Mouse (Mus musculus): ENCODE results near the gene Zcwpw1. TPM values are rescaled to one million over a fixed set of nuclear protein-coding genes. Genes with fewer than 3 reads are reported as not detected.

Gene Zcwpw1
- 10.4 and 11.3 TPM in 2 replicates for polyA plus RNA-seq (2015; fragmentation: Nextera tagmentation; extraction: Ambion mirVana)

- Histone ChIP-seq H3K36me3 (peaks cover 19% of the 10 kb centered on the region), H3K27ac (replicated peaks) (peak within 1 kb of the TSS; percentile 99), H3K9ac (replicated peaks) (peak within 1 kb of the TSS; percentile 95), H3K4me1 (peaks cover 35% of the 10 kb centered on the region), H3K27me3 (no peaks in the 10 kb centered on the region), H3K4me2 (replicated peaks) (peak within 1 kb of the TSS; percentile 95), H3K9me3 (no peaks in the 10 kb centered on the region), H3K4me3 (peak within 1 kb of the TSS; percentile 86)
- WGBS = under 1% methylated on average over 48 of the region's 48 CpGs
- ATAC-seq (replicated peaks) = peak; percentile 70
Observed at GRCm38 (mm10) chr5:137787151-137787928, at the start of gene Zcwpw1, which contains the start of gene Mepce. Gene Zcwpw1 (plus strand): TSS chr5:137787798. Gene Mepce (minus strand): TSS chr5:137787655.

- Histone ChIP-seq H3K4me3 (peak overlapping the region; percentile 62), H3K4me1 (peaks cover 62% of the 10 kb centered on the region), H3K4me2 (replicated peaks) (peak overlapping the region; percentile 84), H3K27me3 (no peaks in the 10 kb centered on the region), H3K9ac (replicated peaks) (peak overlapping the region; percentile 76), H3K9me3 (no peaks in the 10 kb centered on the region), H3K27ac (replicated peaks) (peak overlapping the region; percentile 86), H3K36me3 (peaks cover 15% of the 10 kb centered on the region)
- 10% methylated on average over 5 of the region's 5 CpGs for WGBS
- no peak for ATAC-seq (replicated peaks)
Observed at GRCm38 (mm10) chr5:137738516-137738915, 49.1 kb upstream of the Zcwpw1 start.

- H3K4me1 ChIP-seq = peaks cover 56% of the 10 kb centered on the region
- H3K27me3 ChIP-seq = no peaks in the 10 kb centered on the region
- WGBS = 16% methylated on average over 9 of the region's 9 CpGs
Observed at GRCm38 (mm10) chr5:137739471-137739870, 48.1 kb upstream of the Zcwpw1 start.

GRCm38 (mm10) chr5:137740506-137740905 is 47.1 kb upstream of the Zcwpw1 start:
- H3K4me2 ChIP-seq (replicated peaks) = peak overlapping the region; percentile 84
- H3K27ac ChIP-seq (replicated peaks) = peak overlapping the region; percentile 86
- peak overlapping the region; percentile 62 for H3K4me3 ChIP-seq
- peak overlapping the region; percentile 76 for H3K9ac ChIP-seq (replicated peaks)
- peak; percentile 8 for ATAC-seq (replicated peaks)
- peaks cover 11% of the 10 kb centered on the region for H3K36me3 ChIP-seq
- 7% methylated on average over 8 of the region's 11 CpGs for WGBS
- H3K9me3 ChIP-seq = no peaks in the 10 kb centered on the region
- H3K4me1 ChIP-seq = peaks cover 55% of the 10 kb centered on the region
- no peaks in the 10 kb centered on the region for H3K27me3 ChIP-seq

More at GRCm38 (mm10) chr5:137739471-137739870, 48.1 kb upstream of the Zcwpw1 start:
- H3K4me3 ChIP-seq = peak overlapping the region; percentile 62
- H3K36me3 ChIP-seq = peaks cover 15% of the 10 kb centered on the region
- no peak for ATAC-seq (replicated peaks)
- H3K9me3 ChIP-seq = no peaks in the 10 kb centered on the region
- peak overlapping the region; percentile 86 for H3K27ac ChIP-seq (replicated peaks)
- peak overlapping the region; percentile 76 for H3K9ac ChIP-seq (replicated peaks)
- H3K4me2 ChIP-seq (replicated peaks) = peak overlapping the region; percentile 84

GRCm38 (mm10) chr5:137741023-137741931 is 46.3 kb upstream of the Zcwpw1 start, which contains the start of gene Nyap1:
Gene Nyap1 (minus strand): TSS chr5:137741607.
- Histone ChIP-seq H3K9ac (replicated peaks) (peak within 1 kb of the TSS; percentile 76), H3K36me3 (peaks cover 4% of the 10 kb centered on the region), H3K9me3 (no peaks in the 10 kb centered on the region), H3K27me3 (no peaks in the 10 kb centered on the region), H3K4me1 (peaks cover 53% of the 10 kb centered on the region), H3K4me3 (peak within 1 kb of the TSS; percentile 62), H3K4me2 (replicated peaks) (peak within 1 kb of the TSS; percentile 84), H3K27ac (replicated peaks) (peak within 1 kb of the TSS; percentile 86)
- WGBS = under 1% methylated on average over 65 of the region's 71 CpGs
- ATAC-seq (replicated peaks) = peak; percentile 85

GRCm38 (mm10) chr5:137742048-137742447 is 45.5 kb upstream of the Zcwpw1 start:
- no peak overlapping the region for H3K27ac ChIP-seq (replicated peaks)
- peaks cover 61% of the 10 kb centered on the region for H3K4me1 ChIP-seq

GRCm38 (mm10) chr5:137742836-137743235 is 44.8 kb upstream of the Zcwpw1 start:
- WGBS = 93% methylated on average over 6 of the region's 6 CpGs
- Histone ChIP-seq H3K4me1 (peaks cover 63% of the 10 kb centered on the region), H3K4me3 (no peak overlapping the region), H3K9me3 (no peaks in the 10 kb centered on the region), H3K27me3 (no peaks in the 10 kb centered on the region), H3K4me2 (replicated peaks) (no peak overlapping the region), H3K36me3 (no peaks in the 10 kb centered on the region), H3K9ac (replicated peaks) (no peak overlapping the region), H3K27ac (replicated peaks) (no peak overlapping the region)
- no peak for ATAC-seq (replicated peaks)

More at GRCm38 (mm10) chr5:137742048-137742447, 45.5 kb upstream of the Zcwpw1 start:
- peak overlapping the region; percentile 84; the same call in 1 of the 2 replicates for H3K4me2 ChIP-seq (replicated peaks)
- H3K9me3 ChIP-seq = no peaks in the 10 kb centered on the region
- peak overlapping the region; percentile 62; the same call in 1 of the 2 replicates for H3K4me3 ChIP-seq
- no peaks in the 10 kb centered on the region for H3K36me3 ChIP-seq
- H3K27me3 ChIP-seq = no peaks in the 10 kb centered on the region
- WGBS = 76% methylated on average over 10 of the region's 10 CpGs
- no peak for ATAC-seq (replicated peaks)
- no peak overlapping the region for H3K9ac ChIP-seq (replicated peaks)

- H3K27ac ChIP-seq (replicated peaks) = peak overlapping the region; percentile 68
- H3K27me3 ChIP-seq = no peaks in the 10 kb centered on the region
- H3K4me2 ChIP-seq (replicated peaks) = no peak overlapping the region
- no peaks in the 10 kb centered on the region for H3K9me3 ChIP-seq
- H3K9ac ChIP-seq (replicated peaks) = no peak overlapping the region
- no peaks in the 10 kb centered on the region for H3K36me3 ChIP-seq
- H3K4me1 ChIP-seq = peaks cover 62% of the 10 kb centered on the region
- no peak for ATAC-seq (replicated peaks)
- no peak overlapping the region for H3K4me3 ChIP-seq
- WGBS = 60% methylated on average over 7 of the region's 7 CpGs
Observed at GRCm38 (mm10) chr5:137744197-137744596, 43.4 kb upstream of the Zcwpw1 start.

- Histone ChIP-seq H3K4me3 (peak within 1 kb of the TSS; percentile 71), H3K9me3 (no peaks in the 10 kb centered on the region), H3K27me3 (no peaks in the 10 kb centered on the region), H3K4me2 (replicated peaks) (peak within 1 kb of the TSS; percentile 87), H3K4me1 (peaks cover 55% of the 10 kb centered on the region), H3K9ac (replicated peaks) (peak within 1 kb of the TSS; percentile 65), H3K27ac (replicated peaks) (peak within 1 kb of the TSS; percentile 89), H3K36me3 (no peaks in the 10 kb centered on the region)
- ATAC-seq (replicated peaks) = peak; percentile 80
- 4% methylated on average over 28 of the region's 28 CpGs for WGBS
Observed at GRCm38 (mm10) chr5:137745214-137746171, 42.1 kb upstream of the Zcwpw1 start, which contains the start of gene Tsc22d4. Gene Tsc22d4 (plus strand): TSS chr5:137745730.

GRCm38 (mm10) chr5:137746282-137746850 is 41.2 kb upstream of the Zcwpw1 start:
- peak overlapping the region; percentile 65 for H3K9ac ChIP-seq (replicated peaks)
- H3K9me3 ChIP-seq = no peaks in the 10 kb centered on the region
- peaks cover 5% of the 10 kb centered on the region; the same call in 1 of the 2 replicates for H3K36me3 ChIP-seq
- H3K4me2 ChIP-seq (replicated peaks) = peak overlapping the region; percentile 87
- peak; percentile 2 for ATAC-seq (replicated peaks)
- peak overlapping the region; percentile 71 for H3K4me3 ChIP-seq
- whole genome bisulfite sequencing = 0% methylated on average over 20 of the region's 20 CpGs
- peak overlapping the region; percentile 89 for H3K27ac ChIP-seq (replicated peaks)
- peaks cover 53% of the 10 kb centered on the region for H3K4me1 ChIP-seq
- no peaks in the 10 kb centered on the region for H3K27me3 ChIP-seq

Data from forebrain, embryonic 15.5 days (tissue).